ENCODE assay signal across 30 mouse cellular contexts in the genomic region with DNA sequence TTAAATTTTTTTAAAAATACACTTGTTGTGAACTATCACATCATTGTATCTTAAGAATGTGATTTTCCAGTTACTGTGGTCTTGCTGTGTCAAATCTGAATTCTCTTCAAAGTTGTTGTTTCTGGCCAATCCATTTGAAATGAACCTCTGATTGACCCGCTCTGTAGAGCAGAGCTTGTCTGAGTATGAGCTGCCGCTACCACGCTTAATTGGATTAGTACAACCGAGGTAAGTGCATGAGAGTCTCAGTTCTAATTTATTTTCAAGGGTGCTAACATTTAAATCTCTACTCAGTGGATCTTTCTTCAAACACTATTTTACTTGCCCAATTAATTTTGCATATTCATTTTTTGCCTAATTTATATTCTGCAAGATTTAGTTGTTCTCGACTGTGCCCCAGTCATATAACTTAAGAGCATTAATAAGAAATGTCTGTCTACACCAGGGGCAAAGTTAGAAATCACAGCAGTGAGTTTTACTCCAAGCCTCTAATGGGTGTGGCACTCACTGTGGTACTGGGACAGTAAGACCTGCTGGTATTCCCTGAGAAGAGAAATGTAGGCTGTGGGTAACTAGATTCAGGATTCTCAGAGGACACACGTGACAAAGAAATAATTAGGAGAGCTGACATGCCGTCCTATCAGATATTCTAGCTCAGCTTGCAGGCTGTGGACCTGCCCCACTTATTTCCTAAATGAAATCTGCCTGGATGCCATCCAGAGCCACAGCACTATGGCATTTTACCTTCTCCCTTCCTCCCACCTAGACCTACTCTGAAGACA.
DNase-seq lines count a peak whose midpoint lies in the region; ATAC-seq and TF ChIP-seq lines count a peak whose summit lies in the region.
"Had no signal": no experiment of that assay in that cellular context is flagged by ENCODE, and none has a peak within 500 bp of the region (broad histone marks: within the 10 kb centered on the region; RNA-seq: fewer than 3 reads in every experiment).

No protein-coding gene starts in this region.

- no peak overlapping the region for H3K4me3 ChIP-seq in forebrain, embryonic 16.5 days (replicated peaks; ENCODE audit: low read length)
- H3K4me3 ChIP-seq in forebrain, embryonic 12.5 days (replicated peaks) = no peak overlapping the region
- no peak overlapping the region for H3K4me3 ChIP-seq in midbrain, embryonic 16.5 days (ENCODE audit: low read depth, low read length)
- H3K4me3 ChIP-seq: erythroblast, embryonic 14.5 days; heart, embryonic 10.5 days; heart, embryonic 15.5 days; hindbrain, embryonic 12.5 days; limb, embryonic 10.5 days; limb, embryonic 15.5 days; liver, embryonic 13.5 days; stomach, embryonic 15.5 days had no signal

- H3K4me1 ChIP-seq in forebrain, embryonic 16.5 days (replicated peaks; ENCODE audit: control insufficient read depth, insufficient read depth, low read length) = peaks cover 10% of the 10 kb centered on the region
- peaks cover 16% of the 10 kb centered on the region for H3K4me1 ChIP-seq in forebrain, embryonic 12.5 days
- H3K4me1 ChIP-seq in midbrain, embryonic 16.5 days (ENCODE audit: control insufficient read depth, insufficient read depth, low read length) = peaks cover 12% of the 10 kb centered on the region
- H3K4me1 ChIP-seq: heart, embryonic 15.5 days; limb, embryonic 10.5 days; liver, embryonic 13.5 days; stomach, embryonic 15.5 days had no signal

- ATAC-seq in forebrain, embryonic 16.5 days = peak; percentile 55; the same call in 1 of the 2 replicates
- no peak for ATAC-seq in forebrain, embryonic 12.5 days (ENCODE audit: low FRiP score)
- peak; percentile 69; the same call in 1 of the 2 replicates for ATAC-seq in midbrain, embryonic 16.5 days
- ATAC-seq: activated CD4-positive, CD25-positive, alpha-beta regulatory T cell, adult 4 months; CD4-positive, CD25-positive, alpha-beta regulatory T cell, adult 4 months; lung, postnatal 0 days had no signal

- no peak overlapping the region for H3K9ac ChIP-seq in forebrain, embryonic 16.5 days (replicated peaks; ENCODE audit: low read depth, low read length)
- no peak overlapping the region for H3K9ac ChIP-seq in forebrain, embryonic 12.5 days
- H3K9ac ChIP-seq in midbrain, embryonic 16.5 days (ENCODE audit: low read depth, low read length) = no peak overlapping the region
- H3K9ac ChIP-seq: heart, embryonic 15.5 days; hindbrain, embryonic 12.5 days; limb, embryonic 15.5 days; liver, embryonic 13.5 days; stomach, embryonic 15.5 days had no signal

- no peak for TF ChIP-seq CTCF in brain, embryonic 14.5 days (IDR thresholded peaks at IDR 0.05; ENCODE audit: borderline replicate concordance, extremely low read depth, insufficient read depth, insufficient read length)

- peak; percentile 24 for DNase-seq in MN1 (ENCODE audit: low spot score)
- DNase-seq in brain, embryonic 14.5 days (ENCODE audit: low read depth) = peak; percentile 79
- no peak for DNase-seq in kidney, adult 18-20 months
- no peak for DNase-seq in thymus, adult 18-20 months
- DNase-seq: adrenal gland, adult 2 months; adrenal gland, postnatal 36 days; cerebellum, postnatal 14 days; gastrocnemius, postnatal 14 days; heart, adult 11 months; kidney, adult 2 months; kidney, postnatal 4 days; layer of hippocampus, adult 9-11 months; liver, embryonic 13.5 days; lung, adult 18-20 months; lung, postnatal 4 days; right cerebral cortex, postnatal 14 days; thymus, postnatal 14 days had no signal

- H3K4me2 ChIP-seq in forebrain, embryonic 16.5 days (ENCODE audit: low read length) = no peak overlapping the region
- no peak overlapping the region for H3K4me2 ChIP-seq in forebrain, embryonic 12.5 days
- no peak overlapping the region for H3K4me2 ChIP-seq in midbrain, embryonic 16.5 days (ENCODE audit: low read length)
- H3K4me2 ChIP-seq: heart, embryonic 15.5 days; hindbrain, embryonic 12.5 days; limb, embryonic 15.5 days; liver, embryonic 13.5 days; stomach, embryonic 15.5 days had no signal

- WGBS in forebrain, embryonic 16.5 days = 26% methylated on average over 7 of the region's 7 CpGs
- 43% methylated on average over 7 of the region's 7 CpGs for WGBS in forebrain, embryonic 12.5 days
- 22% methylated on average over 7 of the region's 7 CpGs for WGBS in midbrain, embryonic 16.5 days

- TF ChIP-seq POLR2A in brain, embryonic 14.5 days (IDR thresholded peaks at IDR 0.05; ENCODE audit: borderline replicate concordance, extremely low read depth, insufficient read depth, insufficient read length, poor library complexity, severe bottlenecking) = no peak

- H3K9me3 ChIP-seq in forebrain, embryonic 16.5 days (ENCODE audit: control insufficient read depth, low read length) = no peaks in the 10 kb centered on the region
- H3K9me3 ChIP-seq in forebrain, embryonic 12.5 days = no peaks in the 10 kb centered on the region
- H3K9me3 ChIP-seq in midbrain, embryonic 16.5 days (replicated peaks; ENCODE audit: control insufficient read depth, low read length, poor library complexity, severe bottlenecking) = no peaks in the 10 kb centered on the region; the same call in 1 of the 2 replicates
- H3K9me3 ChIP-seq: heart, embryonic 10.5 days; heart, embryonic 15.5 days; hindbrain, embryonic 12.5 days; limb, embryonic 10.5 days; limb, embryonic 15.5 days; liver, embryonic 13.5 days; stomach, embryonic 15.5 days had no signal

- no peaks in the 10 kb centered on the region for H3K36me3 ChIP-seq in forebrain, embryonic 16.5 days (ENCODE audit: control insufficient read depth, insufficient read depth)
- no peaks in the 10 kb centered on the region for H3K36me3 ChIP-seq in forebrain, embryonic 12.5 days (replicated peaks)
- H3K36me3 ChIP-seq in midbrain, embryonic 16.5 days (ENCODE audit: control insufficient read depth, insufficient read depth, low read length) = no peaks in the 10 kb centered on the region
- H3K36me3 ChIP-seq: heart, embryonic 10.5 days; heart, embryonic 15.5 days; hindbrain, embryonic 12.5 days; limb, embryonic 10.5 days; limb, embryonic 15.5 days; liver, embryonic 13.5 days; stomach, embryonic 15.5 days had no signal

- H3K27me3 ChIP-seq in forebrain, embryonic 16.5 days (replicated peaks; ENCODE audit: control insufficient read depth, insufficient read depth, low read length) = no peaks in the 10 kb centered on the region
- peaks cover 22% of the 10 kb centered on the region for H3K27me3 ChIP-seq in forebrain, embryonic 12.5 days
- no peaks in the 10 kb centered on the region for H3K27me3 ChIP-seq in midbrain, embryonic 16.5 days (ENCODE audit: control insufficient read depth, insufficient read depth, low read depth, low read length)
- H3K27me3 ChIP-seq: heart, embryonic 15.5 days; hindbrain, embryonic 12.5 days; limb, embryonic 15.5 days; liver, embryonic 13.5 days; stomach, embryonic 15.5 days had no signal

- H3K27ac ChIP-seq in forebrain, embryonic 16.5 days (ENCODE audit: low read length) = no peak overlapping the region
- no peak overlapping the region for H3K27ac ChIP-seq in forebrain, embryonic 12.5 days
- no peak overlapping the region for H3K27ac ChIP-seq in midbrain, embryonic 16.5 days (ENCODE audit: low read length)
- H3K27ac ChIP-seq: heart, embryonic 10.5 days; heart, embryonic 15.5 days; hindbrain, embryonic 12.5 days; limb, embryonic 10.5 days; limb, embryonic 15.5 days; liver, embryonic 13.5 days; stomach, embryonic 15.5 days had no signal

Comparison
In these comparisons a context has a peak if more than half of its experiments do, and no peak if none do; other contexts are left out.
1. DNase-seq: peak in MN1 (single experiment) and brain, embryonic 14.5 days (single experiment); none in kidney, adult 18-20 months (single experiment) and thymus, adult 18-20 months (0 of 2).